Mouse (Mus musculus) cerebellum, adult 2 months (tissue): ENCODE data around the gene Kremen1.

Source experiments
- CTCF ChIP-seq: fragments of 200-500 bp; IDR thresholded peaks from 2 replicates; pipeline ENCODE4 v1.5.1; 2011; ENCODE audit warnings: low read depth, mild to moderate bottlenecking, control low read depth, low read length, moderate library complexity, borderline replicate concordance; ENCODE audit not compliant: insufficient read depth
- POLR2A ChIP-seq: fragments of 200-500 bp; IDR thresholded peaks from 2 replicates; pipeline ENCODE4 v1.6.1; 2011; ENCODE audit warnings: low read length, control low read depth, borderline replicate concordance; ENCODE audit not compliant: insufficient read depth

- TF ChIP-seq CTCF: no peak
- TF ChIP-seq POLR2A: no peak
Observed at GRCm38 (mm10) chr11:5243208-5243607, 18.1 kb downstream of the Kremen1 start.
